Mouse (Mus musculus) small intestine, adult 10 weeks (tissue): ENCODE measurements around the gene Gm8897. TPM values are rescaled to one million over a fixed set of nuclear protein-coding genes. Genes with fewer than 3 reads are reported as not detected.

Source experiments
- polyA plus RNA-seq: library from polyadenylated mRNA; stranded (reverse); fragments of 350-450 nt; fragmentation: Illumina TruSeq; extraction: RNeasy Lipid Tissue Mini Kit (QIAGEN cat#74804); gene quantifications from one replicate; pipeline ENCODE4 v1.2.3, GENCODE M21; 2014; ENCODE audit warnings: low replicate concordance

Gene Gm8897
- not detected for polyA plus RNA-seq

DNA sequence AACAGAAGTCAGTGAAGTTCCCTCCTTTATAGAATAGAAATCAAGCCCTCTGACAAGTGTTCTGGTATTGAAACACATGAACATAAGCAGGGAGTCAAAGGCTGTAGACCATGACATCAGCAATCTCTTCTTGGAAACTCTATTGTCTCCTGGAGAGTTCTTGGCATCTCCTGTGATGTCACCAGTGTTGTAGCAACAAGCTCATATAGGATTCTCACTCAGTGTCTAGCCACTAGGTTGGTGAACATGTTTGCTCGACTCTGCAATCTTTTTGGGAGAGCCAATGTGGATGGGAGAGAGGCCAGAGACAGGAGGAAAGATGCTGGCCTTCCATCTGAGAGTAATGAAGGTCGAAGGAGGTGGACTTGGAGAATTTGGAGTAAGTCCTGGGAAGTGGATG is at the start of gene Gm8897:
Gm8897 (plus strand) TSS at position 301 of the 400 bp plus-strand sequence.

Other genes starting within 250 kb of the Gm8897 start
- not detected for gene Gm5861, start 233.3 kb upstream of the Gm8897 start, polyA plus RNA-seq
- not detected for gene Gm8890, start 160.4 kb upstream of the Gm8897 start, polyA plus RNA-seq
- gene Speer1, start 74.9 kb upstream of the Gm8897 start, polyA plus RNA-seq, result not detected
- gene Gm8906, start 86.3 kb downstream of the Gm8897 start, polyA plus RNA-seq, result not detected
- not detected for gene Gm6460, start 178.5 kb downstream of the Gm8897 start, polyA plus RNA-seq